Mouse (Mus musculus): ENCODE results near the gene Cpxm1.
"Not testable (repeated sequence)": the region's sequence is repeated elsewhere in the genome, so short reads cannot be mapped to it uniquely, and the experiment has no call there.

Cpxm1 gene

DNA sequence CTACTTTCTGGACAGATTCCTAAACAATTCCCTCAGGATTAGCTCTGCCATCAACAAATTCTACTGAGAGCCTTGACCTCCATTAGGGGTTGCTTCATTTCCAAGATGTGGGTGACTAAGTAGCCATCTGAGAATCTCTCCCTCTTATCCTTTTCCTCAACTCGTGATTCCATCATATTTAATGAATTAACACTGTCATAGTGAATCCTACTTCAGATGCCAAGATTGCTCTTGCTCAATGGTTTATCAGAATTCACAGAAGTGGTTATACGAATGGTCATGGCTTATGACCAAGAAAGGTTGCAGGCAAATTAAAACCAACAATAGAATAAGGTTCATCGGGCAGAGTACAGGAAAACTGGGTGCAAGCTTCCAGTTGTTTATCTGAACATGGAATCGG is 4.5 kb upstream of the Cpxm1 start:
- DNase-seq: no peak

DNA sequence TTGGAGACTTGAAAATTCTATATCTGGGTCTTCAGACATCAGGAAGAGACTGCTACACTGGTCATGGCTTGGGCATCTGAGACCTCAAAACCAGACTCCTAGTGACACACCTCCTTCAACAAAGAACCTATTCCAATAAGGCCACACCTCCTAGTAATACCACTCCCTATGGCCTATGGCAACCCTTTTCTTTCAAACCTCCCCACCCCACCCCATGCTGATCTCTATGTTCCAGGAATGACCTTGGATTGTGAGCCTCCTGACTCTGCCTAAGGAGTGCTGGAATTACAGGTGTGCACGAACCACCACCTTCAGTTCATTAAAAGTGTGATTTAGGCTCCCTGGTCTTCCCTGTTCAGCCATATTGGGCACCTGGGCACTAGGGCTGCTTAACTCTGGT is 2.7 kb upstream of the Cpxm1 start:
- DNase-seq: no peak

DNA sequence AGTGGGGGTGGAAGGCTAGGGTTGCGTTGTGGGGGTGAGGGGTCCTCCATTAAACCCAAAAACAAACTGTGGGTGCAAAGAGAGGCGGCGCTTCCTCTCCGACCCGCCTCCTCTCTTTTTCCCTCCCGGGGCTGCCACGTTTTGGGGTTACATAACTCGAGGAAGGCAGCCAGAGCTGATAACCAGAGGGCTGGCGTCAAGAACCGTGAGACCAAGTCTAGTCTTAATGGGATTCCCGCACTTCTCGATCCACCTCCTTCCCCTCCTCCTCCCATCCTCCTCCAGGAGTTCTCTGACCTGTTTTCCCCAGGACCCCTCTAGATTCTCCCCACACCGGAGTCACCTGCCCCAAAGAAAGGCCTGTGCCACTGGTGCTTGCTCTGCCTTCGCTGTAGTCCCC is 717 bp upstream of the Cpxm1 start:
- DNase-seq: no peak

DNA sequence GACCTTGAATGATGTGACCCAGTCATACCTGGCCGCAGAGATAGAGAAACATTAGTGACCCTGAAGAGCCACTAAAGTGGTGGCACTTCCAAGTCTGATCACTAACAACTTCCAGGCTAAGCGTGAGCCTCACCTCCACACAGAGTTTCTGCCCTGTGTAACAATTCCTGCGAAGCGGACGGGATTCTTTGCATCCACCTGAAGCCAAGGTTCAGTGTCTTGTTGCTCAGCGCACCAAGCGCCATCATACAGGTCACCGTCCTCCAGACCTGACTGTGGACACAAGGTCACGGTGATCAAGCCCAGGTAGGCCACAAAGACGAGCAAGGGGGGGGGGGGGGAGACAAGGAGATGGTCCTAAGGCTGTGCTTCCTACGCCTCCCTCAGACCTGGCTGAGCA is 1.7 kb downstream of the Cpxm1 start:
- DNase-seq: no peak

DNA sequence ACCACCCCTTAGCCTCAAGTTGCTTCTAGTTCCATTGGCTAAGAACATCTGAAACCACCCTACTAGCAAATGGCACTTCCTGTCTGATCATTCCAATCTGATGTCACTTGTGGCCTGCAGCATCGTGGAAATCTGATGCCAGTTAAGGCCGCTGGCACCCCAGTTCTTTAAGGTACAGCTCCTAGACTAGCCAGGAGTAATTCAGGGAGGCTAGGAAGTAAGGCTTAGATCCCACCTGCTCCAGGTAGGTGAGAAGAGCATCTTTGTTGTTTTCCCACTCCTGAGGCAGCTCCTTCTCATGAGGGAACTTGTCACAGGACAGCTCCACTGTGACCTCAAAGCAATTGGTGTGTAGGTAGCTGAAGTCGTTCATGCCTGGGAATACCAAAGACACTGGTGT is 4.5 kb downstream of the Cpxm1 start:
- no peak for DNase-seq

DNA sequence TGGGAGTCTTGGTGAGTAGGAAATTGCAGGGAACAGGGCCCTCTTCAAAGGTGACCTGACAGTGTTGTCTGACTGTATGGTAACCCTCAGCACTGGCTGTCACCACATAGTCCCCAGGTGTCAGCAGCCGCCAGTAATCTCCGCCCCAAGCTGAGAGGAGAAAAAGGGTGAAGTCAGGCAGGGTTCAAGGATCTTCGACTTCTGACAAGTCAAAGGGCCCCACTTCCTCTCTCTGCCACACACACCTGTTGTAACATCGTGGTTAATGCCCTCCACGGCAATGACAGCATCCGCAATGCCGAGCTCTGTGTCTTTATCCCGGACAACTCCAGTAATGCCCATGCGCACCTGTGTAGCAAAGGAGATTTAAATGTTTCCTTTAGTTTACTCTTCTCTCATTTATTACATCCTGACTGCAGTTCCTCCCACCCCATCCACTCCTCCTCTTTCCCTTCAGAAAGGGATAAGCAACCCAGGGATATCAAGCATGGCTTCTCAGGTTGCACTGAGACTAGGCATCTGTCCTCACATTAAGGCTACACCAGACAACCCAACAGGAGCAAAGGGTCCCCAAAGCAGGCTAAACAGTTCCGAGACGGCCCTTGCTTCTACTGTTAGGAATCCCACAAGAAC is 6.3 kb downstream of the Cpxm1 start:
- no peak for DNase-seq

DNA sequence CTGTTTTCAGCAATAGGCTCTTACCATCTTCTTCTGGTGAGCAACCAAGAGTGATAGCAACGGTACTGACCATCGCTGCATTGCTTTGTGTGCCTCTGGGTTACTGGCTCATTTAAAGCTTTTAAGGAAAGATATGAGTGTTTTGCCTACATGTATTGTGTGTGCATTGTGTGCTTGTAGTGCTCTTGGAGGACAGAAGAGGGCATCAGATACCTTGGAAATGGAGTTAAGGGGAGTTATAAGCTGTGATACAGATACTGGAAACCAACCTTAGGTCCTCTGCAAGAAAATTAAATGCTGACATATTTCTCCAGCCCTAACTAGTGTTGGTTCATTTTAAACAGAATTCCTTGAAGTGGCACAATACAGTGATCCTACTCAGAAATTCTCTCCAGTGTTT is 8.6 kb downstream of the Cpxm1 start:
- no peak for DNase-seq

DNA sequence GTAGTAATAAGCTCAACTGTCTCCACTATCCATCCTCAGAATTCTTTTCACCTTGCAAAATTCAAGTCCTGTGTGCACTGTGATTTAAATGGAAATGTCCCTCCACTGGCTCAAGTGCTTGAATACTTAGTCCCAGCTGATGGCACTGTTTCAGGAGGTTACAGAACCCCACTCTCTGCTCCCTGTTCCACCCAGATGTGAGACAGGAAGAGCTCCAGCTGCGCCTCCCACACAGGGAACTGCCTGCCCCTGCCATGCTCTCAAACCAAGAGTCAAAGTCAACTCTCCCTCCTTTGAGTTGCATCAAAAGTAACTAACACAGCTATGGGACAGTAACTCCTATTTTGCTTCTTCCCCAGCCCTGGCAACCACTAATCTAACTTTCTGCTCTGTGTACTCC is 11.2 kb downstream of the Cpxm1 start:
- no peak for DNase-seq

DNA sequence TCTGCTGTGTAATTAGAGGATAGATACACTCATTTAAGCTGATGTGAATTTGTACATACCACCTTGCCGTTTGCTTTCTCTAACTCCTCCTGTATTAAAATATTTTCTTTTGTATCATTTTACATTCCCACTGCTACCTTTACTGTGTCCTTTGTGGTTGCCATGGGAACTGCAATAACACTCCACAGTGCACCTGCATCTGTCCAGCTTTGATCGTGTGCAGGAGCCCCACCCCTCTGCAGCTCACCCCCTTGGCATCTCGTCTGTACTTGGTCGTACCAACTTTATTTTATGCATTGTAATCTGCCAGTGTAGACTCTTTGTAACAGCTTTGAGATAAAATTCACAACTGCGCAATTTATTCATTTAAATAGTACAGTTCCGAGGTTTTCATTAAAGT is 13.5 kb downstream of the Cpxm1 start:
- DNase-seq: no peak

DNA sequence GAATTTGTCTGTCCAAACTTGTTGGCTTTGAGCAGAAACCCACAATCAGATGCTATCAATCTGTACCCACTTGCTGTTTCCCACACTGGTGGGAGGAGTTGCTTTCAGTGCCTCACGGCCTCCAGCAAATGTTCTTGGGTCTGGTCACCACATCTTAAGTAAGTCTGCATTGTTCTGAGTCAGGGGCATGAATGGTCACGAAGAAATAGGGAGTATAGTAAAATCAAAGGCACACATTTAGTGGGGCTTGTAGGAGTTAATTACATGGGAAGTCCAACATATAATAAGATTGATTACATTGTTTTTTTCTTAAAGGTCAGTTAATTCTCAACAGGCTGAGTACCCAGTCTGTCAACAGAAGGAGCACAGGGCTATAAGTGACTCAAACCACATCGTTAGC is 14.2 kb downstream of the Cpxm1 start:
- DNase-seq: no peak

DNA sequence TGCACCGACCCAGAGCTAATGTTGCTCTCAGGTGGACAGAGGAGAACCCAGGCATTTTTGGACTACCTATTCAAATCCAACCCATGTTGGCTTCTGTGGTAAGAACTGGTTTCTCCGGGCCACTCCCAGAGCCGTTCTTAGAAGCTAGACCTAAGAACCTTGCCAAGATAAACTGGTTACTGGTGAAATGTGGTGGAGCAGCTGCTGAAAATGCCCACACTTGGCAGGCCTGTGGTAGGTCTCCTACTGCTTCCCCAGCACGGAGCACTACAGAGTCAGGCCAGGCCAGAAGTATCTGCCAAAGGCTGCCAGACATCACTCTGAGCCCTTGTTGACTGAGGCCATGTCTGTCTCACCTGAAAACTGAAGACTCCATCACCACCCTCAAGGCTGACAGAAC is 22.4 kb downstream of the Cpxm1 start:
- DNase-seq: peak; percentile 22 to 59

DNA sequence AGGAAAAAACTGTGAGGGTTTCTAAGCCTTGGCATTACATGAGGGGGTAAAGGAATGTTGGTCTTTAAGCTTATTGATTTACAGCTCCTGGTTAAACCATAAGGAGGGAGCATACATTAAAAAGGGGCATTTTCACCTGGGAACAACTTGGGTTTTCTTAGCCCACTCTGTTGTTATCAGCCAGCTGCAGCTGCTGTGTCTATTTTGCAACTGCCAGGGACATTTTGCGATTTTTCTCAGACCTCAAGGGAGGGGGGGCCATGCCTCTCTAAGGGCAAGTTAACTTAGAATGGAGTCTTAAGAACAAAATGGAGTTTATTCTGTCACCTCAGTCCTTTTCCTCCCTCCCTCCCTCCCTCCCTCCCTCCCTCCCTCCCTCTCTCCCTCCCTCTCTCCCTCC is 24.3 kb downstream of the Cpxm1 start:
- not testable (repeated sequence) for DNase-seq

DNA sequence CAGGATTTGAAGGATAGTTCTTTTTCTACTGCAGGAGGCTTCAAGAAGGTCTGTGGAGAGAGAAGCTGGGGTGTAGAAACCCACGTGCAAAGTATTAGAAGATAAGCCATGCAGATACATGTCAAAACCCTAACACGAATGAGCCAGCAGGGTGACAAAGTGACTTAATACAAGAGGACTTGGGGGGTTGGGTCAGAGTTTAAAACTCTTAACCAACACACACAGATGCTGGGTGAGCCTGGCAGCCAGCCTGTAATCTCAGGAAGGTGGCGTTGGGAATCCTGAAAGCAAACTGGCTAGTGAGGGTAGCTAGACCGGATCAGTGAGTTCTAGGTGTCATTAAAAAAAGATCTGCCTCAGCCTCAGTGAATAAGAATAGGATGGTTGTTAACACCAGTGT is 30.0 kb downstream of the Cpxm1 start:
- DNase-seq: no peak

DNA sequence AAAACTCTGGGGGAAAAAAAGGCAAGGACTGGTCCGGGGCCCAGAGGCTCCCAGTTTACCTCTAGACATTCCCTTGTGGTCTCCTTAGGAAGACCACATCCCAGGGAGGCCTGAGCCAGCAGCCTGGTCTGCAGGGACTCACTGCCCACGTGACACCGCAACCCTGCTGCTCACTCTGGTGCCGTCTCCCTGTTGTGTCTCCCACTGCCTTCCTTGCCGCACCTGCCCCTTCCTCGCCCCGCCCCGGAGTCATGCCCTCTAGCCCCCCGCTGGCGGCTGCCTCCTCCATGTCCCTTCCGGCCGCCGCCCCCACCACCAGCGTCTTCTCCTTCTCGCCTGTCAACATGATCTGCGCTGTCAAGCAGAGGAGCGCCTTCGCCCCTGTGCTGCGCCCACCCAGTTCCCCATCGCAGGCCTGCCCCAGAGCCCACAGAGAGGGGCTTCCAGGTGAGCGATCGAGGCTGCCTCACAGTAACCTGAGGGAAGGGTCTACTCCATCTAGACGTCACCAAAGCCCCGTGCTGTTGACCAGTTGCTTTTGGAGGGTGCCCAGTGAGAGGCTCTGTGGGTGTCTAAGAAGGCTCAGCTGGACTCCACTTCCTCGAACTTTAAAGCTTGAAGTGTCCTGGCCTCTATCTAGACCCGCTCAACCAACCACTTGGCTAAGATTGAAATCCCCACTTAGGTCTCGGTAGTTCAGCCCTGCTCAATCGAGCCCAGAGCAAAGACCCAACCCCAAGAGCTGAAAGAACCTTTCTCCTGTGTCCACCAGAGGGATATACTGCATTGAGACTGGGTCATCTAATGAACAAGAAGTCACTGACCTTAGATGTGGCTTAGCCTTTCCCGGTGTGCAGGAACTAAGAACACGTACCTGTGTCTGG is 31.9 kb downstream of the Cpxm1 start:
- peak; percentile 11 to 12 for DNase-seq

DNA sequence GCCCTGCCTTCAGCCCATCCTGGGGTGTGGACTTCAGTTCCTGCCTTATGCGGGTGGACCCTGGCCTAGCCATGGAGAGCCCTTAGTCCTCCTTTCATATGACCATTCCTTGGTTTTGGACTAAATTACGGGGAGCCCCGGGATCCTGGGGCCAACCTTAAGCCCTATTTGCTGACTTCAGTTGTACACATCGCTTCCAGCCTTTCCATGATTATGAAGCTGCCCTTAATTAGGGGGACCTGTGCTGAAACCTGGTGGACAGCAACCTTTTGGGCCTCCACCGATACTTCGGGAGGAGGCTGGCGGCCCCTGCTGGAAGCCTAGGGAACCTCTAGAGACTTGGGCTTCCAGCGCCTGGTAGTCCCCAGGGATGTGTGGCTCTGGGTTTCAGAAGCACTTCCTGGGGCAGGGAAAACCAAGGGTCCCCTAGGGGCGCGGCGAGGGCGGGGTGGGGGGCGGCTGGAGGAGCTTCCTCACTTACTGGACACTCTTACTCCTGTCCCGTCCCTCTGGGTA is 34.8 kb downstream of the Cpxm1 start:
- peak; percentile 67 to 69 for DNase-seq

DNA sequence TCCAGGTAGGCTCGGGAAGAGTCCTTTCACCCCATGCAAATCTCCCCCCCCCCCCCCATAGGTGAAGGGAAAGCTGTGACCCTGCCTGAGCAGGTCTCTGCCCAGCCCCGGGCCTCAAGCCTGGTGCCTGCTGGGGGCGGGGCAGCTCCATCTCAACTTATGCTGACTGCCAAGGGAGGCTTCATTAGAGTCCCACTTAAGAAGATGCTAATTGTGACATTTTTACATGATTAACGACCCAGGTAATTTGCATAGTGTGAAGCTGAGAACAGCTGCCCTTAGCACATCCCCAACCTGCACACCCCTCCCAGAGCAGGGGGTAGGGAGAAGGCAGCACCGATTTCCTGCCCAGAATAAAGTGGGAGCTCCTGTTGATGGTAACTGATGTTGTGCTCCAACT is 38.5 kb downstream of the Cpxm1 start:
- DNase-seq: no peak

DNA sequence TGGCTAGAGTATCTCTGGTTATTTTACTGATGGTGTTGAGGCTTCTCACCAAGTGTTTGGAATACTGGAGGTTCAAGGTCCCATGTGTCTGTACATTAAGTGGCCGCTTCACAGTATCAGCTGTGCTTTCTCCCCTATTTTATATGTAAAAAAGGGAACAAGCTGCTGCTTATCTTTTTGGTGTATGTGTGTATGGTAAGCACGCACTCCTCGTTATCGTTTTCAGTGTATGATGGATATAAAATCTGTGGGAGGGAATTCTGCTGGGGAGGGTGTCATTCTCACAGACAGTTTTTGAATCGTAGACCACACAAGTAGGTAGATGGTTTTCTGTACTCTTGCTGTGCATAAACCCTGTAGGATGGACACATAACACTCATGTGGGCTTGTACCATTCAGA is 39.8 kb downstream of the Cpxm1 start:
- no peak for DNase-seq

DNA sequence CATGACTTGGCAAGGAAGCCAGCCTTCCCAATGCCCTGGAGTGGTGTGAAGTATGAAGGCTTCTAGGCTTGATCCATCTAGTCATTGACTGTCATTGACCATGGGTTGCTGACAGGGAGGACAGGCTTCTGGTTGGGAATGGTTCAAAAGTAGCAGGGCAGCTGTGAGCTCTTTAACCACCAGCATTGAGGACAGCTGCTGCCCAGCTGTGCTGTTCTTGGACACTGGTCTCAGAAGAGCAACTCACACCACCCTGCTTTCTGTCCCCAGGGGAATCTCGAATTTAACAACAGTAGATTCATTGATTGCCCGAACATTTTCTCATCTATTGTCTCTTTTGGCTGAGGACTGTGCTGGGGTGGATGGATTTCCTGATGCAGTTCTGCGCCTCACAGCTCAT is 43.5 kb downstream of the Cpxm1 start:
- no peak for DNase-seq

DNA sequence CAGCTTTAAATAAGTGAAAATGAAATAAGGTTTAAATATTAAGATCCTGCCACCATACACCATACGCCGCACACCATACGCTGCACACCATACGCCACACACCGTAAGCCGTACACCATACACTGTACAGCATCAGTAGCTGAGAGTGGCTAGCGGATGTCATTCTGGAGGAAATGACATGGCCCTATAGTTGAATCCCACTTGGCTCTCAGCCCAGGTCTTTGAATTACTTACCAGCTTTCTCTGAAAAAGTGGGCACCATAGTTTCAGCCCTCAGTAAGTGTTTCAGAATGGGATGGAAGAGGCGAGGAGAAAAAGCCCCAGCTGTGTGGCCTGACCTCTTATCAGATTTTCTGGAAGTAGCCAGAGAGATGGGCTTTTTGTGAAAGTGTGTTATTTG is 44.0 kb downstream of the Cpxm1 start:
- no peak for DNase-seq

DNA sequence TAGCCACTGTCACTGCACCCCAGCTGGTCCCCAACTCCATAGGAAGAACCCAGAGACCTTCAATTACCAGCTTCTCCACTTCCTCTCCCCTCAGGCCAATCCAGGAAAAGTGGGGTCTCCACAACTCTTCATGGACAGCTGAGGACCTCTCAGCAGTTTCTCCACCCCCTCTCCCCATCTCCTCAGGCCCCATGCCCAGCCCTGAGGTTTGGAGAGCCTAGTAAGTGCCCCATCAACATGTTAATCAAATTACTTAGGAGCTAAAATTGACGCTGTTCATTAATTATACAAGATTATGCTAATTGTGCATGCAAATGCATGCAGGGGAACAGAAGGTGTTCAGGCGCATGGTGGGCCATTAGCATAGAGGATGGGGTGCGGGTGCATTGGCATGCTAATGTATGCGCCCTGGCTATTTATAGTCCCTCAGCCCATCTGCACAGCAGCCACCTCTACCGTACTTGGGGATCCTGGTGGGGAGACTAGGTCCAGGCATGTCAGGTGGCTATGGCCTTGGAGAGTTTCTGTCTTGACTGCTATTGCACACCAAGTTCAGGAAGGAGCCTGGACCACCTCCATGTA is 45.5 kb downstream of the Cpxm1 start:
- DNase-seq: no peak

DNA sequence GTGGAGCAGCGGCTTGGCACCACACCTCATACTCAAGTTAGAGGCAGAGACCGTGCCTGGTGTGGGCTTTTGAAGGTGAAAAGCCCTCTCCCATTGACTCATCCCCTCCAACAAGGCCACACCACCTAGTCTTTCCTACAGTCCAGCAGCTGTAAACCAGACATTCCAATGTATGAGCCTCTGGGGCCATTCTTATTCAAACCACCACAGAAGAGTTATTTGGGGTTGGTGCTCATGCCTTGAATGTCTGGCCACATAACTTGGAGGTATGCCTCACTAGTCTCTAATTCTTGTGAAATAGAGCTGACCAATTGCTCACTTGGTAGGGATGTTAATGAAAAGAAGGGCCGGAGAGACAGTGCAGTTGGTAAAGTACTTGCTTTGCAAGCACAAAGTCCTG is 47.0 kb downstream of the Cpxm1 start:
- no peak for DNase-seq

DNA sequence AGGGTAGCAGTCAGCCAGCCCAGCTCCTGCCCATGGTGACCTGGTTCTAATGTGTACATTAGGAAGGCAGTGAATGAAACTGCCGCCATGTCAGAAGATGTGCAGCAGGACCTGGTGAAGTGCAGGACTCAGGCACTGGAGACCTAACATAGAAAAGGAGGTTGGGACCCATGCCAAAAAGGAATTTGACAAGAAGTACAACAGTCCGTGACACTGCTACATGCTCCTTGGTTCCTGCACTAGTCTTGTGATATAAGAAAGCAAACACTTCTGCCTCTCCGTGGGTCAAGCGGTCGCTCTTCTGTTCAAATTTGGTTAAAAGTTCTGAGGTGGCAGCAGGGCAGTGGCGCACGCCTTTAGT is 56.2 kb downstream of the Cpxm1 start:
- DNase-seq: no peak

Data from cerebellum, postnatal 10 days (tissue).